8 mouse cellular contexts compared by ENCODE assay signal in genomic region chr9:108479721-108480351, GRCm38 (mm10). TPM values are rescaled to one million over a fixed set of nuclear protein-coding genes. Genes with fewer than 3 reads are reported as not detected.
A peak's percentile ranks its signal among the peaks of the same experiment; 100 is the strongest.
DNase-seq lines count a peak whose midpoint lies in the region; ATAC-seq lines count a peak whose summit lies in the region.

TSS of gene Lamb2 (plus strand) at chr9:108479736.

- intact Hi-C loops in heart, postnatal 25 days (cut with DNase I), result no loop called here

- peak within 1 kb of the TSS; percentile 46 for H3K4me3 ChIP-seq in forebrain, embryonic 12.5 days (replicated peaks)

- H3K9me3 ChIP-seq in forebrain, embryonic 12.5 days, result no peaks in the 10 kb centered on the region

- H3K4me1 ChIP-seq in forebrain, embryonic 12.5 days, result peaks cover 26% of the 10 kb centered on the region

- peaks cover 19% of the 10 kb centered on the region for H3K36me3 ChIP-seq in forebrain, embryonic 12.5 days (replicated peaks)

- DNase-seq in 3134 (ENCODE audit: extremely low read depth, insufficient read length, low spot score), result peak; percentile 78
- DNase-seq in ZHBTc4 (ENCODE audit: low read depth, low spot score), result peak; percentile 88
- DNase-seq in heart, postnatal 25 days (ENCODE audit: low spot score), result peak; percentile 43
- peak in 1 of 2 experiments; percentile 45 for DNase-seq in layer of hippocampus, postnatal 14 days (ENCODE audit: low spot score in 2 of 2)
- DNase-seq in lung, postnatal 4 days, result peak; percentile 54 to 55
- no peak for DNase-seq in c-Kit-positive CD71-positive TER-119-positive erythroid progenitor cells, embryonic 14.5 days (ENCODE audit: low spot score)
- DNase-seq in cerebellum, adult 9-11 months, result no peak

- H3K9ac ChIP-seq in forebrain, embryonic 12.5 days, result peak within 1 kb of the TSS; percentile 58

- WGBS in forebrain, embryonic 12.5 days, result 10% methylated on average over 10 of the region's 10 CpGs

- peak; percentile 47; the same call in 1 of the 2 replicates for ATAC-seq in forebrain, embryonic 12.5 days (ENCODE audit: low FRiP score)

- no peaks in the 10 kb centered on the region for H3K27me3 ChIP-seq in forebrain, embryonic 12.5 days

- peak within 1 kb of the TSS; percentile 68 for H3K4me2 ChIP-seq in forebrain, embryonic 12.5 days

- peak within 1 kb of the TSS; percentile 77 for H3K27ac ChIP-seq in forebrain, embryonic 12.5 days

RNA-seq across cellular contexts. Expression of gene Lamb2, which starts in this region (rescaled TPM):
- polyA plus RNA-seq in forebrain, embryonic 12.5 days (2016; fragmentation: Nextera tagmentation; extraction: Ambion mirVana), result 37.9 and 39.5 TPM in 2 replicates
- 100 to 1,000 TPM; 354 to 360 TPM for total RNA-seq in heart, postnatal 25 days (2021)
- 10 to 100 TPM; 34.8 to 39.8 TPM for total RNA-seq in layer of hippocampus, postnatal 14 days (2021)

Comparison
In these comparisons a context has a peak if more than half of its experiments do, and no peak if none do; other contexts are left out.
1. RNA of gene Lamb2 (total RNA-seq): 354 to 360 TPM in heart, postnatal 25 days; 34.8 to 39.8 TPM in layer of hippocampus, postnatal 14 days; every median in the first group is over 4 times any median in the second.
2. DNase-seq: peak in 3134 (single experiment), ZHBTc4 (single experiment), heart, postnatal 25 days (single experiment) and lung, postnatal 4 days (2 of 2); none in c-Kit-positive CD71-positive TER-119-positive erythroid progenitor cells, embryonic 14.5 days (single experiment) and cerebellum, adult 9-11 months (single experiment).